Mouse (Mus musculus) embryonic facial prominence, embryonic 12.5 days (tissue): ENCODE results near the gene Krt80. TPM values are rescaled to one million over a fixed set of nuclear protein-coding genes. Genes with fewer than 3 reads are reported as not detected.

Source experiments
- ATAC-seq: fragments of 200-750 bp; cut with Nextera tagmentation; 2 replicates; pipeline ENCODE4 v1.8.0; 2017; ENCODE audit not compliant: insufficient number of reproducible peaks, insufficient read depth, low FRiP score, low TSS enrichment
- H3K27ac ChIP-seq: fragments of 300-500 bp; sonication (generic); 2 replicates; pipeline ENCODE4 v1.5.1; 2016; ENCODE audit warnings: mild to moderate bottlenecking
- H3K27me3 ChIP-seq: fragments of 300-500 bp; sonication (generic); 2 replicates; pipeline ENCODE4 v1.6.1; 2016; ENCODE audit warnings: mild to moderate bottlenecking, moderate library complexity
- H3K36me3 ChIP-seq: fragments of 300-500 bp; sonication (generic); 2 replicates; pipeline ENCODE4 v1.6.1; 2016; ENCODE audit warnings: mild to moderate bottlenecking
- H3K4me1 ChIP-seq: fragments of 300-500 bp; sonication (generic); 2 replicates; pipeline ENCODE4 v1.6.1; 2016
- H3K4me2 ChIP-seq: fragments of 300-500 bp; sonication (generic); replicated peaks from 2 replicates; pipeline ENCODE4 v1.6.1; 2016; ENCODE audit warnings: mild to moderate bottlenecking, moderate library complexity
- H3K4me3 ChIP-seq: fragments of 300-500 bp; sonication (generic); 2 replicates; pipeline ENCODE4 v1.5.1; 2016; ENCODE audit warnings: mild to moderate bottlenecking
- H3K9ac ChIP-seq: fragments of 300-500 bp; sonication (generic); 2 replicates; pipeline ENCODE4 v1.6.1; 2016; ENCODE audit warnings: mild to moderate bottlenecking, moderate library complexity
- H3K9me3 ChIP-seq: fragments of 300-500 bp; sonication (generic); 2 replicates; pipeline ENCODE4 v1.6.1; 2016; ENCODE audit warnings: mild to moderate bottlenecking, moderate library complexity
- WGBS: fragments of 180-500 bp; shearing (Covaris S2); methylation state at CpG from one replicate; pipeline ENCODE4 v1.1.7; 2016; 5-methylcytosine and 5-hydroxymethylcytosine counted together
- polyA plus RNA-seq: library from polyadenylated mRNA; unstranded; fragments of >200 nt; fragmentation: Nextera tagmentation; extraction: Ambion mirVana; gene quantifications from 2 replicates; pipeline ENCODE4 v1.2.1, GENCODE M21; 2016

Krt80 gene
- polyA plus RNA-seq, 1 experiment from 2014 or later: 0.35 TPM

DNA sequence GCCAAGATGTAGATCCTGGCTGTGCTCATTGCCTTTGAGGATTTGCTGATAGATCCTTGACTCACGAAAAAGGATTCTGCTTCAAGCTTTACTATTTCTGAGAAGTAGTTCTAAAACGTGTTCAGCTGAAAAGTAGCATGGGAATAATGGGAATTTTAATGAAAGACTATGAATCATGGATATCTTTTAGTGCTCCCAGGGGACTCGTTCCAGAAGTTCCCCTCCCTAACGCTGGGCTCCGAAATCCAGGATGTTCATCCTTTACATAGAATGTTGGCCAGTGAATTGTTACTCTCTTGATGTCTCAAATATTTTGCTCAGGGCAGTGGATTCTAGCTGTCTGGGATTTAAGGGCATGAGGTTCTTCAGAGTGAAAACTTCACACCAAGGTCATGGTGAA lies 22.3 kb upstream of the Krt80 start:
- H3K4me3 ChIP-seq: no peak overlapping the region
- H3K4me2 ChIP-seq: no peak overlapping the region
- 80% methylated on average over 5 of the region's 5 CpGs for WGBS
- no peak overlapping the region for H3K9ac ChIP-seq
- H3K4me1 ChIP-seq: no peaks in the 10 kb centered on the region; the same call in 1 of the 2 replicates
- no peaks in the 10 kb centered on the region for H3K9me3 ChIP-seq
- H3K36me3 ChIP-seq: no peaks in the 10 kb centered on the region
- H3K27me3 ChIP-seq: no peaks in the 10 kb centered on the region
- H3K27ac ChIP-seq: no peak overlapping the region
- ATAC-seq: no peak

DNA sequence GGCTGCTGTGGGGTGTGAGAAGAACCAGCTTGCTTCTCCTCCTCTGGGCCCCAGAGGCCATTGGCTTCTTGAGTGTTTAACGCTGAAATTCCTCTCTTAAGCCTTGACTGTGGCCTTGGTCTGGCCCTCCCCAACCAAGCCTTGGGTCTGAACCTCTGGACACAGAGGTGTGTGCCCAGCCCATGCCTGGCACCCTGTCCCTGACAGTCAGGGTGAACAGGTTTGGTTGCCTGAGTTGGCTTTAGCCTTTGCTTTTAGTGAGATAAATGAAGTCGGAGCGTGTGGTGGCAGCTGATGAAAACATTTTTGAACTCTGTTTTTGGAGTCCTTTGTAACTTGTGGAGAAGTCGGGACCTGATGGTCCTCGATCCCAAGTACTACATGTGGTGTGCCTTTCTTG lies 20.2 kb upstream of the Krt80 start:
- 89% methylated on average over 5 of the region's 5 CpGs for WGBS

DNA sequence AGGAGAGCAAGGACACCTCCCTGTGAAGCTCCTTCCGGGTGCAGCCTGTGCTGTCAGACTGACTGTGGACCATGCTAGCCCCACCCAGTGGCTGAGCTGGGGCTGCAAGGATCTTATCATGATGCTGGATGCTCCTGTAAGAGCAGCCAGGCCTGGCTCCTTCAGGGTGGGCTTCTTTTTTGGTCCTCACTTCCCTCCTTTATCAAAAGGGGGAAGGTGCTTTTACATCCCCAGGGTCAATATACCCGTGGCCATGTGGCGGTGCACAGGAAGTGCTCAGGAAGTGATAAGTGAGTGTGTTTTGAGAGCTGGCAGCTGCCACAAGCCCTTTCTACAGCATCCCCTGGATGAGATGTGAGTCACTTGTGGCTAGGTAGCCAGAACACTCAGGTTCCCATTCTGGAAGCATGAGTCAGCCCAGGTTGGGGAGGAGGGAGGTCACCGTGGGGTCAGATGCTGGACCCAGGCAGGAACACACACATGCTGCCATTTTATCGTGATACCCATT lies 18.1 kb upstream of the Krt80 start:
- Histone ChIP-seq H3K9ac (no peak overlapping the region), H3K36me3 (no peaks in the 10 kb centered on the region), H3K27ac (no peak overlapping the region), H3K4me2 (no peak overlapping the region), H3K4me3 (no peak overlapping the region), H3K4me1 (no peaks in the 10 kb centered on the region), H3K9me3 (no peaks in the 10 kb centered on the region), H3K27me3 (no peaks in the 10 kb centered on the region)
- no peak for ATAC-seq
- WGBS: 39% methylated on average over 5 of the region's 5 CpGs

More for the DNA sequence above, 20.2 kb upstream of the Krt80 start:
- H3K4me1 ChIP-seq: no peaks in the 10 kb centered on the region
- no peaks in the 10 kb centered on the region for H3K36me3 ChIP-seq
- no peaks in the 10 kb centered on the region for H3K9me3 ChIP-seq
- no peak for ATAC-seq
- no peak overlapping the region for H3K4me3 ChIP-seq
- no peak overlapping the region for H3K4me2 ChIP-seq
- no peak overlapping the region for H3K9ac ChIP-seq
- H3K27me3 ChIP-seq: no peaks in the 10 kb centered on the region
- H3K27ac ChIP-seq: no peak overlapping the region

DNA sequence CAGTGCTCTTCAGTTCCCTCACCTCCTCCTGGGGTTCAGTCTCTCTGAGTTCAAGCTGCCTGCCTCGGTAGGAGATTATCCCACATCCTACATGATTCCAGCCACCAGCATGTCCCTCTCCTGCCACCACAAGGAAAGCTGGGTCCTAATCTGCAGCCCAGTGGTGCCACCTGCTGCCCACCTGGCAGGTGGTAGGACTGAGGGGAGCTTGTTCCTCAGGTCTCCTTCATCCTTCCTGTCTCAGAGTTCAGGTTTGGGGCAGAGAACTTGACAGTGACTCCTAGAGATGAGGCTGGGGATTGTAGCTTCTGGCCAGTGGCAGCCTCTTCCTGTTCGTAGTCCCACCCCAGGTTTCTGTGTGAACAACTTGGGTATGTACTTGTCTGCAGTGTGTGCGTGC lies 17.2 kb upstream of the Krt80 start:
- no peaks in the 10 kb centered on the region for H3K9me3 ChIP-seq
- H3K27ac ChIP-seq: no peak overlapping the region
- H3K4me3 ChIP-seq: no peak overlapping the region
- H3K4me2 ChIP-seq: no peak overlapping the region
- 67% methylated on average over 3 of the region's 3 CpGs for WGBS
- no peaks in the 10 kb centered on the region for H3K27me3 ChIP-seq
- no peaks in the 10 kb centered on the region for H3K4me1 ChIP-seq
- no peaks in the 10 kb centered on the region for H3K36me3 ChIP-seq
- no peak overlapping the region for H3K9ac ChIP-seq
- ATAC-seq: no peak

DNA sequence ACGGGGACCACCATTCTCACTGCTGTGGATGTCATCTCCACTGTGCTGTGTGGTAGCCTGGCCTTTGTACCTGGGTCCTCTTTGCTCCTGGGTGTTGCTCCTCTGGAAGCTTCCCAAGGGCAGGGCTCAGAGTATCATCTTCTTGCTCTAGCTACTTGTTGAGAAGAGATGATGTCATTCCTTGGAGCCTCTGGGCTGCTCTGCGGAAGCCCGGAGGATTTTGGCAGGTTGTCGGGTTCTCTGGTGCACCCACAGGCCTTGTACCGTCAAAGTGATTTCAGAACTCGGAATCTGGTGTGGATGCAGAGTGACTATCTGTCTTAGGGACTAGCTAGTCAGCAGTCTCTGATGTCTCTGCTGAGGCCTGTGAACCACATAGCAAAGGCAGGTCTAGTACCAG lies 15.1 kb upstream of the Krt80 start:
- Histone ChIP-seq H3K27ac (no peak overlapping the region), H3K4me2 (no peak overlapping the region), H3K27me3 (no peaks in the 10 kb centered on the region), H3K36me3 (no peaks in the 10 kb centered on the region), H3K4me1 (no peaks in the 10 kb centered on the region), H3K9me3 (no peaks in the 10 kb centered on the region), H3K9ac (no peak overlapping the region), H3K4me3 (no peak overlapping the region)
- no peak for ATAC-seq
- 84% methylated on average over 6 of the region's 6 CpGs for WGBS

DNA sequence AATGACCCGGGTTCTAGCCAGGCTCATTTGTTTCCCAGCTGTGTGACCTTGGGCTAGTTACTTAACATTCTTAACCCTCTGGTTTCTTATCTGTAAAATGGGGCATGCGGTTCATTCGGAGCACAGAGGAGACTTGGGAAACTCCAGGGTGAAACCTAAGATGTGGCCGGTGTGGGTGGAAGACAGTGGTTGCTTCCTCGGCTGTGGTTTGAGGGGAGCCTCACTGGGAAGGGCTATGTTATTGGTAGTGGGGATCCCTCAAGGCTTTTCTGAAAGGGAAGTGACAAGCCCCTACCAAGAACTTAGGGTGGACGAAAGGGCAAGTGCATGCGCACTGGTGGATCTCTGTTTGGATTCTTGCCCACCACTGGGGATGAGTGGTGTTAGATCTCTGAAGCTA lies 14.6 kb upstream of the Krt80 start:
- 80% methylated on average over 7 of the region's 7 CpGs for WGBS
- Histone ChIP-seq H3K9ac (no peak overlapping the region), H3K27ac (no peak overlapping the region), H3K27me3 (no peaks in the 10 kb centered on the region), H3K36me3 (no peaks in the 10 kb centered on the region), H3K4me2 (no peak overlapping the region), H3K4me3 (no peak overlapping the region), H3K4me1 (no peaks in the 10 kb centered on the region), H3K9me3 (no peaks in the 10 kb centered on the region)
- ATAC-seq: no peak

DNA sequence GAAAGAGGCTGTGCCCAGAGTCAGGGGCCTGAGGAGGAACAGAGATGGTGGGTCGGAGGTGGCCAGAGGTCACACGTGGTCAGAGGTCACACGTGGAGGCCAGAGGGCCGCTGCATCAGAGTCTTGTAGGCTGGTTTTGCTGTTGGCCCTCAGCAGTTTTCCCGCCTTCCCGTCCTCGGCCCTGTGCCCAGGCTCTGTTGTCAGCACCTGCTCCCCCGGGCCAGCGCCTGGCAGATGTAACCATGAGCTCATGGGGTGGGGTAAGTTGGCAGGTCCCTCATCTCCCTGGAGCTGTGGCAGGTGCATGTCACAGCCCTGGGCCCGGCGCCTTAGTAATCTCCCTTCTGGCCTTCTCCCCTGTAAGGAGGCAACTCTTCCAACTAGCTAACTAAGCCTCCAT lies 12.8 kb upstream of the Krt80 start:
- Histone ChIP-seq H3K9me3 (no peaks in the 10 kb centered on the region), H3K4me1 (no peaks in the 10 kb centered on the region), H3K36me3 (no peaks in the 10 kb centered on the region), H3K27ac (no peak overlapping the region), H3K4me2 (no peak overlapping the region), H3K27me3 (no peaks in the 10 kb centered on the region), H3K4me3 (no peak overlapping the region), H3K9ac (no peak overlapping the region)
- ATAC-seq: no peak
- 65% methylated on average over 11 of the region's 11 CpGs for WGBS

DNA sequence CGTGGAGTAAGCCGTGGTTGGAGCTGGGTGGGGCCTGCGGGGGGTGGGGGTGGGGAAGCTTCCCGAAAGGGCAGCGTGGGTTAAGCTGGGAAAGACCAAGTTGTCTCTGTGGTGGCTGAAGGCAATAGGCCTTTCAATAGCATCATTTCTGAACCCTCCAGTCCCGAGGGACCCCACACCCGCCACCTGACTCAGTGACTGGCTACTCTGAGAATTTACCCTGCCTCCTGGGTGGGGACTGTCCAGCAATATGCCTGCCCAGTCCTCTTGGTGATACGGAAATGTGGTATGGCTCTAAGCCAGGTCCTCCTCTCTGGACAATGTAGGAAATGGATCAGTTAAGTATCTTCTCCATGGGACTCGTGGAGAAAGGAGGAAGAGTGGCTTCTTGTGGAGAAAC lies 11.8 kb upstream of the Krt80 start:
- Histone ChIP-seq H3K27me3 (no peaks in the 10 kb centered on the region), H3K36me3 (no peaks in the 10 kb centered on the region), H3K9ac (no peak overlapping the region), H3K4me3 (no peak overlapping the region), H3K27ac (no peak overlapping the region), H3K4me2 (no peak overlapping the region), H3K4me1 (no peaks in the 10 kb centered on the region), H3K9me3 (no peaks in the 10 kb centered on the region)
- 68% methylated on average over 9 of the region's 9 CpGs for WGBS
- no peak for ATAC-seq

DNA sequence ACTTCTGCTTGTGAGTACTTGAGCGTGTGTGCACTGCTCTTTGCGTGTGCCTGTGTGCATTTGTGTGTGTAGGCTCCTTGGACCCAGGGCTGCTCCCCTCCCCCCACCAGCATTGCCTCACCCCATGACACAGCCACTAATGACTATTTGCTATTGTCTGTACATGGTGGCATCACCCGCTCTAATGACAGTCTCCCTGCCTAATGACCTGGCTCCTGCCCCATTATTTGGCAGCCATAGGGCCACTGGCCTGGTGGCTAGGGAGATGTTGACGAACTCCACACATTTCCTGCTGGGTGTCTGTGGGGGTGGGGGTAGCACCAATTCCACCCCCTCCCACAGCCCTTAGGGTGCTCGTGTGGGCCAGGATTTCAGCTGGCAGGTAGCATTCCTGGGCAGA lies 8.7 kb upstream of the Krt80 start:
- Histone ChIP-seq H3K27ac (no peak overlapping the region), H3K4me2 (no peak overlapping the region), H3K27me3 (no peaks in the 10 kb centered on the region), H3K4me1 (no peaks in the 10 kb centered on the region), H3K9ac (no peak overlapping the region), H3K36me3 (no peaks in the 10 kb centered on the region), H3K4me3 (no peak overlapping the region), H3K9me3 (no peaks in the 10 kb centered on the region)
- WGBS: 86% methylated on average over 5 of the region's 5 CpGs
- ATAC-seq: no peak

DNA sequence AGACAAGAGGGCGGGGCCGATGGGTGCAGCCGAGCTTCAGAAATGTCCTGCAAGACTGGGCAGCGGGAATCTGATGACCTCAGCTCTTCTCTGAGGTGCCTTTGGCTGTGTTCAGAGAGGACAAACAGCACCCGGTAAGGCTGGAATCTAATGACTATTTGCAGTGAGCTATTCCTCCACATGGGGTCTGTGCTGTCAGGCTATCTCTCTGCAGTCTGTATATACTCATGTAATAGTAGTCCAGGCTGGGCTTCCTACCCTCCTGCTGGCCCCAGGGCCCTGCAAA lies 6.8 kb upstream of the Krt80 start:
- no peak overlapping the region for H3K27ac ChIP-seq
- H3K27me3 ChIP-seq: no peaks in the 10 kb centered on the region
- 74% methylated on average over 5 of the region's 5 CpGs for WGBS
- no peaks in the 10 kb centered on the region for H3K9me3 ChIP-seq
- H3K4me3 ChIP-seq: no peak overlapping the region
- no peak overlapping the region for H3K4me2 ChIP-seq
- ATAC-seq: no peak
- H3K4me1 ChIP-seq: no peaks in the 10 kb centered on the region
- no peaks in the 10 kb centered on the region for H3K36me3 ChIP-seq
- no peak overlapping the region for H3K9ac ChIP-seq

DNA sequence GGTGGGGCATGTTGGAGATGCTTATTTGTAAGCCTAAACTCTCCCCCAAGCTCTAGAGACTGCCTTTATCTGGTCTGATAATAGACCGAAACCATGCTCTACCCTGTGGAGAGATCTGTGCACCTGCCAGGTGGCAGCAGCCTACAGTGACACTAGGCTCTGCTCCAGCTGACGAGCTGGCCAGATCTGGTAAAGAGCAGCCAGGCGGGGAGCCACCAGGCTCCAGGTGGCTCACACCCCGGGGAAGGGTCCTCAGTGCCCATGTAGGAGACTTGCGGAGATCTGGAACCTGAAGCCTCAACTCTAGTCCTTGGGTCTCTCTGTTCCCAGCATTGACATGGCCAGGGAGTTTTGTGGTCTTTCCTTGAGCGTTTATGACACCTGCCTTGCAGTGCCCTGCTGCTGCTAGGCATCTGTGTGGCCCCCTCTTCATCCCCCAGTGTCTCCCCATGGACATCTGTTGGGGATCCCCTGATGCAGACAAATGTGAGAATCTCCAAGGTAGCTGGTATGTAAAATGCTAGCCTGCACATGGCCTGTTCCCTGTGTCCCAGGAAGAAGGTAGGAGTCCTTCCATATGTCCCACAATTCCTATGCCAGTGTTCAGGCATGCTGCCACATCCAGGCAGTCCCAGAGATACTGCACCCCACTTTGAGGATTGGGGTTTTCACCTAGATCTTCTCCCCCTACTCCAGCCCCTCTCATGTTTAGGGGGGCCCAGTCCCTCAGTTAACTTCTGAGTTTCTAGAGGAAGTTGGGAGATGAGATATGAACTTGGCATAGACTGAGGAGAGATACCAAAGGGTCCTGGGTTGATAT lies 6.2 kb upstream of the Krt80 start:
- H3K27me3 ChIP-seq: no peaks in the 10 kb centered on the region
- no peaks in the 10 kb centered on the region for H3K9me3 ChIP-seq
- ATAC-seq: no peak
- H3K36me3 ChIP-seq: no peaks in the 10 kb centered on the region
- no peak overlapping the region for H3K4me2 ChIP-seq
- no peaks in the 10 kb centered on the region for H3K4me1 ChIP-seq
- H3K4me3 ChIP-seq: no peak overlapping the region
- 74% methylated on average over 6 of the region's 6 CpGs for WGBS
- no peak overlapping the region for H3K9ac ChIP-seq
- no peak overlapping the region for H3K27ac ChIP-seq

DNA sequence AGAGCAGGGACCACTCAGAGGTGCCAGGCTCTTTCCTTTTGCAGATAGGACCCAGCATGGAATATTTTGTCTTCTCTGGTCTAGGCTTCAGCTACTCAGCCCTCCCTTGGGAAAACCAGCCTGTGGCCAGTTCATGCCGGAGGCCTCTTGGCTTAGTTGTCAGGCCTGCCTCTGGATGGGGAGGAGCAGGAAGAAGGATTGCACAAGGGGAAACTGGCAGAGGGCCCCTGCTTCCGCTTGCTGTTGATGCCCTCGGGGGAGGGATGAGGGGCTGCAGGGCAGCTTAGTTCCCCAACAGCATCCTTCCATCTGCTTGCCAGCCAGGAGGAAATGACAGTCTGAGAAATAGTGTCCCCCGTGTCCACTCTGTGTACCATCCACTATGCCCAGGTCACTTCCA lies 4.9 kb upstream of the Krt80 start:
- 47% methylated on average over 4 of the region's 4 CpGs for WGBS
- no peak overlapping the region for H3K9ac ChIP-seq

More for the DNA sequence above, 4.9 kb upstream of the Krt80 start:
- H3K4me1 ChIP-seq: peaks cover 6% of the 10 kb centered on the region; the same call in 1 of the 2 replicates
- no peak overlapping the region for H3K4me3 ChIP-seq
- no peak overlapping the region for H3K27ac ChIP-seq
- H3K9me3 ChIP-seq: no peaks in the 10 kb centered on the region
- H3K27me3 ChIP-seq: no peaks in the 10 kb centered on the region
- no peak overlapping the region for H3K4me2 ChIP-seq
- no peak for ATAC-seq
- H3K36me3 ChIP-seq: no peaks in the 10 kb centered on the region
